Mouse (Mus musculus) spleen, adult 18-20 months (tissue): Measurements from ENCODE around the gene Klf3.

ENCODE experiments used
- DNase-seq, 2 experiments: peaks; one replicate each; pipeline ENCODE4 v3.0.0; 2022; ENCODE audit warnings: mixed read lengths in 2 of 2

Gene Klf3

DNA sequence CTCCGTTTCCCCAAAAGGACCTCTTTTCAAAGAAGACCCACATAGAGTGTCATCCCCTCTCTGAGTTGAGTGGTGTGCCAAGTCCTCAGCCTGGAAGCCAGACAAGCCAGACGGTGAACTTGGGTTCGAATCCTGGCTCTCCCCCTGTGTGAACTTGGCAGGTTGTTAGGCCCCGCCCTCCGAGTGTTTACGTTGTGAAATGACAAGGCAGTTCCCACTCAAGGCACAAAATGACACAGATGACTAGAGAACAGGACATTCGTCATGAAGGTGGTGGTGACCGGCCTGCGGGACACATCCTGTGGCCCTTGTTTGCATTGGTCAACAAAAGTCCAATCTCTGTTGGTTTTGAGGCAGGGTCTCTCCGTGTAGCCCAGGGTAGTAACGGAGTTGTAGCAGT, 6.7 kb downstream of the Klf3 start:
- DNase-seq: no peak

DNA sequence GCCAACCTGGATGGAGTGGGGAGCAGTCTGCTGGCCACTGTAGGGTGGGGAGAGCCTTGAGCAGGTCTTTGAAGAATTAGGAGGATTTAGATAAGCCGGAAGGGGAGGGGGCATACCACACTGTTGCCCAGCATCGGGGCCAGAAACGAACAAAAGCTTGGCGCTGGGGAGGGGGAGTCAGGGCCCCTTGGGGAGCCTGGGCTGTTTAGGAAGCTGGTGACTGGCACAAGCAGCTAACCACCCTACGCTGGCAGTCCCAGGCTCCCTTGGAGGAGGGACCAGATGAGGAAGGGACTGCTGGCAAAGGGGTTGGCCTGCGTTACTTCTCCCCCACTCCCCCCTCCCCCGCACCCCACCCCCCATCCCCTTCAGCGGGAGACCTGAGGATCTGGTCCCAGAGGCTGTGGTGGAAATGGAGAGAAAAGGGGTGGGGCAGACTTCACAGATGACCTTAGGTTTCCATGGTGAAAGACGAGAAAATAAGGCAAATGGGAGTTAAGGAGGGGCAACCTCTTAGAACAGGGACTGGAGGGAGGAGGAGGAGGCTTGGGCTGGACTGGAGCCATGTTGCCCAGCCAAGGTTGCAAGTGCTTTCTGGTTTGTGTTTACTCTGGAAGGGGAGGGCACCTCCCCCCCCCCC, 7.8 kb downstream of the Klf3 start:
- DNase-seq: no peak

DNA sequence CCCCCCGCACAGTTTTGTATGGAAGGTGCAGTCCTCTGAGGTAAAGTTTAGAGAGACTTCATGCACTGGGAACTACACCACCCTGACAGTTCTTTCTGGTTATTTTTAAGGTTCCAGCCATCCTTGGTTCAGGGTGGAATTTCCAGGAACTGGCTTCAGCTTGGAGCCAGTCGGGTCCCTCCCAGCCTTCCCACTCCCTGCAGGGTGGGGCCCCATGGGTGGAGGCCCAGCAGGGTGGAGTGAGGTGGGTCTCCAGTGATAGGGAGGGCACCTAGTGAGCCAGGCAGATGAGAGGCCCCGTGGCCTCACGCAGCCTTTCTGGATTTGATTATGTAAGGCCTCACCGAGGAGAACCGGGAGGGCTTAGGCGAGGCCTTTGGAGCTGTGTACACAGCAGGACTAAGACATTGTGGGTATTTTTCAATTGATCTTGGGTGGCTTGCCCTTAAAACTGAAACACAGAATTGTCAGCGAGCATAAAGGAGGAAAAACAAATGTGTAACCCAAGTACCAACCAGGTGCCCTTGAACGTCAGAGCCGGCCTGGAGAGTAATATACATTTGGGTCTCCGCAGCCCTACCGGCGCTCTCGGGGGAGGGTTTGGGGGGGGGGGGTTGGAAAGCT, 8.4 kb downstream of the Klf3 start:
- DNase-seq: no peak

DNA sequence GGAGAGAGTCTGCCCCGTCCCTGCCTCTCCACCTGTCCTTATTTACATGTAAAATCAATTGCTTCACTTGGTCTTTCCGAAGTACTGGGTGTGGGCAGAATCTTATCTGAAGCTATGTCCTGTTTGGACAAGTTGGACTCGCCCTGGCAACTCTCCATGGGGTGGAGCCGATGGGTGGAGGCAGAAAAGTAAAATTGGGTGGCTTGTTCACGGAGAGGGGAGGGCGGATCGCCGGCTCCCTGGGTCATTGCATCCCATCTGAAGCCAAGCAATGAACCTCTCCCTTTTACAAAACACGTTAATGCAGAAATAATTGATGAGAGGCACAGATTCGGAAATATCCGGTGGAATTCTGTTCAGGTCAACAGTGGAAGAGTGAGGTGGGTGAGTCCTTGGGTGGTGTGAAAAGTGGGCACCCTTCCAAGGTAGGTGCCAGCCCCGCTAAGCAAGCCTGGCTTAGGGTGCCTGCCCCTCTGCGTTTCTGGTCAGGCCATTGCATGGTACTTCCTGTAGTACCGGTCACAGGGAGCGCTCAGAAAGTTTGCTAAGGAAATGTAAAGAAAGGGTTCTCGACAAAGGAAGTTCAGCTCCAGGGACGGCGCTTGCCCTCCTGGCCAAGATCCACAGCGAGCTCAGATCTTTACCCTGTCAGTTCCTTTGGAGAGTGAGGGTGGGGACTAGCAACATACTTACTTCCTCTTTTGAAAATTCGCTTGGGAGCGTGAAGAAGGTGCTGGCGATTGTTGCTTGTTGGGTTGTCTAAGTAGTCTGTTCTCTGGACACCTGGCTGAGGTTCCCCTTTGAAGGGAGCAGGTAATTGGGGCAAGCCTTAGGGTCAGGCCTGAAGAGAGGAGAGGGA, 9.2 kb downstream of the Klf3 start:
- DNase-seq: peak; percentile 51 to 56

DNA sequence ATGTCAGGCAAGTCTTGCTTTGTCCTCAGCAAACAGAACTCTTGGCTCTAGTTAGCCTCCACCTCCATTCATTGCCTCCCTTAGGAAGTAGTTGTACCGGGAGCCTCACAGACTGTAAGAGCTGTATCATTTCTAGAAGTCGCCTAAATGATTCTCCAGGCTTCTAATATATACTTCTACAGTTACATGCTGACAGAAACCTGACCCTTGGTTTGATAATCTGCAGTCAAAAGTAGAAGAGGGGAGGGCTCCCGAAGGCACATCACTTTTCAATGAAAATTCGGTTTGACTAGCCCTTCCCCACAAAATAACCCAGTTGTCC, 9.8 kb downstream of the Klf3 start:
- DNase-seq: no peak

DNA sequence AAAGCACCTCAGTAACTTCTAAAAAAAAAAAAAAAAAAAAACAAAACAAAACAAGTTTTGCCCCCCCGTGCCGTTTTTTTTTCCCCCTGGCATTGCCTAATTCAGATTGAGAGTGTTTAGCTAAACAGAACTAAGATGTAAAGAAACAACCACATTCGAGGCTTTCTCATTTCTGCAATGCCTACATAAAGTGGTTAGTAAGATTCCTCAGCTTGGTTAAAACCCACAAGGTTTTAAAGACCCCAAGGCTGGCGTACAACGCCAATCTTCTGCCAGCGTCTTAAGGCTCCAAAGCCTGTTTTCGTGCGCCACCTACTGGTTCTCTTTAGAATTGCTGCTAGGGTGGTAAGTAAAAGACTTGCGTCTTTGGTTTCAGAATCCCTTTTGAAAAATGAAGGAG, 10.2 kb downstream of the Klf3 start:
- peak; percentile 55 to 82 for DNase-seq

DNA sequence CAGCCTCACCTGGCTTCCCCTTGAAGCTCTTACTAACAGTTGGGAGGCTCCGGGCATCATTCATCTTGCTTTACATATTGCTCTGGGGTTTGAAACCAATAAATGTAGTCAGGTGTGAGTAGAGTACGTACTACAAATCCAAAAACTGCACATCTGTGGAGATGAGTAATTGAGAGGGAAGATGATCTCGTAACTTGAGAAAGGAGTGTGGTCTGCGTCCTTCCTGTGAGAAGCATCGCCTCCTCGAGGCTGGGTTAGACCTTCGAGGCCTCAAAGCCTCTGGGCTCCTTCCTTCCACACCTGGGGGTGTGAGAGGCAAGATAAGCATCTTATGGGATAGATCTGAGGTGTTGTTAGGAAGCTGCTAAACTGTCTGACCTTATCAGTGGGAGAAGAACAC, 11.2 kb downstream of the Klf3 start:
- no peak for DNase-seq

DNA sequence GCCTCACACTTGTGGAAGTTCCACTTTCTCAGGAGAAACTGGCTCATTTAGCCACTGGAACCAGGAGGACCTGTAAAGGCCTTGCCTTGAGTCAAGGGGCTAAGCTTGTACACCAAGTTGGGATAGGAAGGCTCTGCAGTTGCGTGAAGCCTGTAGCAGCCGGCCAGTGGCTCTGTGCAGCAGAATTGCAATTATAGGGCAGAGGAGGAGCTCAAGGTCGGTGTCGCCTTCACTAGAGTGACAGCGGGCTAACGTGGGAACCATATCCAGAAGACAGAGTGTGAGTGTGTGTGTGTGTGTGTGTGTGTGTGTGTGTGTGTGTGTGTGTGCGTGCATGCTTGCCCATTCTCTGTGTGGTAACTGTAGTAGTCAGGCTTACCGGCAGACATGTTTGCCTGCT, 12.4 kb downstream of the Klf3 start:
- DNase-seq: no peak

DNA sequence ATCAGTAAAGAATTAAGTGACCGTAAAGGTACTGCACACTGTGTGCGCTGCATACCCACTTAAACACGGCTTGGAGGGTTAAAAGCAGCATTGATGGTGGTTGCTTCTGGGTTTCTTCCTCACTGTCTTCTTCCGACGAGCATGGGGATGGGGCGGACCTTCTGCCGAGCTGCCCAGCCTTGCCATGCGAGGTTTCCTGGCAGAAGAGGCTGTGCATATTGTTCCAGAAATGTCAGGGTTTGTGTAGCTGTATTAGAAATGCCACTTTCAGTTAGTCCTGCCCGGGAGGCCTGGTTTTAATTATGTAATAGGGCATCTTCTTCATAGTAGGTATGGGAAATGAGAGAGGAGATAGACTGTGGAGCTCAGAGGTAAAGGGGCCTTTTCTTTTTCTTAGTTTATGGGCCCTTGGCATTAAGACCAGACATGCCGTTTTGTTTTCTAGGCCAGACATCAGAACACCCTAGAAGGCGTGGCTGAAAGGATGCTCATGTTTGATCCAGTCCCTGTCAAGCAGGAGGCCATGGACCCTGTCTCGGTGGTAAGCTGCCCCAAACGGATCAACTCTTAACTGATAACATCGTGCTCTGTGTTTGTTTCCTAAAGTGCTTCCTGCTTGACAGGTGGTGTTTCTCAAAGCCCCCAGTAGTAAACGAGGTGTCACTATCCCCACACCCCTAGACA, 13.2 kb downstream of the Klf3 start:
- DNase-seq: no peak

DNA sequence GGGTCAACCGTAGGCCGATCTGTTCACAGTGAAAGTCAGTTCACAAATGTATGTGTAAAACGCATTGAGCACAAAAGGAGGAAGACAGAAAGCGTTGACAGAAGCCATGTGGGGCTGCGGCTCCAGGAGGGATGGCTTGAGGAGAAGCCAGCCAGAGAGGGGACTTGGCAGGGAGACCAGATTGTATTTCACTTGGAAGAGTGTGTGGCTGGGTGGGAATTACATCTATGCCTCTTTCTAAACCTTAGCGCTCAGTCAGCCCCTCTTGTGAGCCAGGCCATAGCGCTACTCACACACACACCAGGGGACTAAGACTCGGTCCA, 13.7 kb downstream of the Klf3 start:
- DNase-seq: no peak

DNA sequence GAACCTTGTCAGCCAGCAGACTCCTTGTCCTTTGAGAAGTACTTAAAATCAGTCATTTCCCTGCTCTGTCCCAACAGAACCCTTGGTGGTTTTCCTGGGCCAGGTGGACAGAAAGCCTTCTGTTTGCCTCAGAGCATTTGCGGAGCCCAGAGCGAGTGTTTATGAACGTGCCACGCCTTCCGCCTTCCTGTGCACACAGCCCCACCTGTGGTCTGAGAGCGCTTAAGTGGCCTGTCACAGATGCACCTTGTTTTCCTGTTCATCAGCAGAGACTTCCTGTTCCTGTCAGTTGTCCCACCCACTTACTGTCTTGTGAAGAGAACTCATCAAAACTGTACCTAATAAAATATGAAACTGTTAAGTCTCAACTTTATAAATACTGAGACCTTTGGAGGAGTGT, 16.2 kb downstream of the Klf3 start:
- peak; percentile 64 to 69 for DNase-seq

DNA sequence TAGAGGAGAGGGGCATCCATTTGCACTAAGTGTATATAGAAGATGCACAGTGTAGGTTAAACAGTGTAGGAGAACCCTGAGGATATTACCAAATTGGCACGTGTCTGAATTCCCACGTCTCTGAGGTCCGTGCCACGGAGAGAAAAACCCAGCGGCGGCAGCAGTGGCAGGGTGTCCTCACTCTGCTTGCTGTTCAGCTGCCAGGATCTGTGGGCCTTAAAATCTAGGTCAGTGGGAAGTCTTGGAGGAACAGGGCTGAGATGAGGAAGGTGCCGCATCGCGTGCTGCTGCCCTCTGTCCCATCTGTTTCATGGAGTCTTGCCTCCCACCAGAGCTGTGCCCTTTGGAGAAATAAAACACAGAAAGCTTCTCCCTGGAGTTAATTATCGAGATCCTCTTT, 16.9 kb downstream of the Klf3 start:
- DNase-seq: no peak

DNA sequence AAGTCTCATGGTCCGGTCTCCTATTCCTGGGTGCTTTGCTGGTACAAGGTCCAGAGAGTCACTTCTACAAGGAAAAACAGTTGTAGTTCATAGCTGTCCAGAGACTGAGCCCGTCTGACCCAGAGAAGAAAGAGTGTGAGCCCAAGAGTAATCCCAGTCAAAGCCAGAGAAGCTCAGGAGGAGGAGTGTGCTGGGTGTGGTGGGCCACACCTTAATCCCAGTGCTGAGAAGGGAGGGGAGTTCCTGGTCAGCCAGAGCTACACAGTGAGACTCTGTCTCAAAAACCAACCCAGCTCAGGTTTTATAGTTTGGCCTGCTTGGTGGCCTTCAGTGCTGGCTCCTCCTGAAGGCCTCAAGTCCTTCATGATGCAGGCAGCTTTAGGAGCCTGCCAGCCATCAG, 18.1 kb downstream of the Klf3 start:
- no peak for DNase-seq

DNA sequence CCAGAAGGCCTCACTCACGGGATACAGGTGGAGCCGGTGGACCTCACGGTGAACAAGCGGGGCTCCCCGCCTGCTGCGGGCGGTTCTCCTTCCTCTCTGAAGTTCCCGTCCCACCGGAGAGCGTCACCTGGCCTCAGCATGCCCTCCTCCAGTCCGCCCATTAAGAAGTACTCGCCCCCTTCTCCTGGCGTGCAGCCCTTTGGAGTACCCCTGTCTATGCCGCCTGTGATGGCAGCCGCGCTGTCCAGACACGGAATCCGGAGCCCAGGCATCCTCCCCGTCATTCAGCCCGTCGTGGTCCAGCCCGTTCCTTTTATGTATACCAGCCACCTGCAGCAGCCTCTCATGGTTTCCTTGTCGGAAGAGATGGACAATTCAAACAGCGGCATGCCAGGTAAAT, 18.8 kb downstream of the Klf3 start:
- DNase-seq: no peak

DNA sequence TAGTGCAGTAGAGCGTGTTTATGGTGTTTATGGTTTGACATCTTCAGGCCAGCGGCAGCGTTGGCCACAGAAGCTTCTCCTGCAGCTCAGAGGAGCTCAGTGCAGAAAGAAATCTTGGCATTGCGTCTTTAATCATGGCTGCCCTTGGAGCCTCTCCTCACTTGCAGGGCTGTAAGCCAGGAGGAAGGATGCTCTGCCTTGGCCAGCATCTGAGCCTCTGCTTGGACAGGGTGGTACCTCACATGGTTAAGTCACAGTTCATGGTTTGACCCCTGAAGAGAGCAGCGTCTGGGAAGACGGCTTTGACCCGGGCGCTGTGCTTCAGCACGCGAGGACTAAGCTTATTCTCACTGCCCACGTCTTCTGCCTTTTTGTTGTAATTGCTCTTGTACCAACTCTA, 20.2 kb downstream of the Klf3 start:
- DNase-seq: no peak

DNA sequence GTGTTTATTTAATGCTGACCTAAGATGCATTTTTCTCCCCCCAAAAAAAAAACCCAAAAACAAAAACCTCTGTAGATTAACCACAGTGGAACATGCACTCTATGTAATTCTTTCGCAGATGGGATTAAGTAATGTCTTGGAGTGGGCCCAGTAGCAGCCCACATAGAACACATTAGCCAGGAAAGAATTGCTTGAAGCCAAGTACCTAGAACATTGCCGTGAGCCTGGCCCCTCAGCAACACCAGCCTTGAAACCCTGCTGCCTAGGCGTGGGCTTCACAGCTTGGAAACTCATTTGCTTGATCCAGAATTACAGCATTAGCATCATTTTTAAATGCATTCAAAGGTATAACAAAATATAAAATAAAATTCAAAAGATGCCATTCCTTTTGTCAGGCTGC, 21.6 kb downstream of the Klf3 start:
- no peak for DNase-seq

DNA sequence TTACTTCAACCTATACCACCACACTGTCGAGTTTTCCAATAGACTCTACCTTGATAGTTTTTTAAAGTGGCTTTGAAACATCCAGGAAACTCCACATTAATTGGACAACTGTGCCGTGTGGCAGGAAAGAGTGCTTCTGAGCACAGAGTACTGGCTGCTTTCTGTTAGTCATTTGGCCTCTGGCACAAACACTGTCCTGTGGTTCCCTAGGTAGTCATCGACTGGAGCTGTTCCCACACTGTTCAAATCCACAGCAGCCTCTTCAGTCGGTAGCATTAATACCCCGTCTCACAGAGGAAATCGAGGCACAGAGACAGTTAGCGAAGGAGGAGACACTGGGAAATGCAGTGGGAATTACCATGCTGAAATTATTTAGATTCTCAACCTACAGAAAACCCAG, 22.3 kb downstream of the Klf3 start:
- DNase-seq: no peak

DNA sequence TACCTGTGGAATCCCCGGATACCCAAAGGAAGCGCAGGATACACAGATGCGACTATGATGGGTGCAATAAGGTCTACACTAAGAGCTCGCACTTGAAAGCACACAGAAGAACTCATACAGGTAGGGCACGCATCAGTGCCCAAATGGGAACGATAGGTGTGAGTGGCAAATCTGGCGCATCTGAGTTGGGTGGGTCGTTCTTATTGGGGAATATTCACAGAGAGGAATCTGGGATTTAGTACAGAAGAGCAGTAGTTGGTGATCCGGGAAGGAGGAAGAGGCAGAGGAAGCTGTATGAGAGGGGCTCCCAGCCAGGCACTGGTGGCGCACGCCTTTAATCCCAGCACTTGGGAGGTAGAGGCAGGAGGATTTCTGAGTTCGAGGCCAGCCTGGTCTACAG, 24.0 kb downstream of the Klf3 start:
- no peak for DNase-seq

DNA sequence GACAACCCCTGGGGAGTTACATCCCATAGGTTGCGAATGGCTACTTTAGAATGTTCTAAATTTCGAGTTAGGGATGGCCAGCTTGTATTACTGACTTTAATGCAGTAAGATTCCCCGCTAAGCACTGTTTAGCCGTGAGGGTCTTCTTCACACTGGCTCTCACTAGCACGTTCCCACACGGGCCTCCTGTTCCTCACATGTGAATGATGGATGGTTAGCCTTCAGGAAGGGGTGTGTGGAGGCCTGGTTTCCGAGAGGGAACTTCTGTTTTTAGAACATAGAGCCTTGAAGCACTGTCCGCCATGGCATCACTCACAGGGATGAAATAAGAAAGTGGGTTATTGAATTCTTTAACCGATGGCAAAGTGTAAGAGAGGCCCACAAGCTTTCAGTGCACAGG, 25.1 kb downstream of the Klf3 start:
- DNase-seq: no peak

DNA sequence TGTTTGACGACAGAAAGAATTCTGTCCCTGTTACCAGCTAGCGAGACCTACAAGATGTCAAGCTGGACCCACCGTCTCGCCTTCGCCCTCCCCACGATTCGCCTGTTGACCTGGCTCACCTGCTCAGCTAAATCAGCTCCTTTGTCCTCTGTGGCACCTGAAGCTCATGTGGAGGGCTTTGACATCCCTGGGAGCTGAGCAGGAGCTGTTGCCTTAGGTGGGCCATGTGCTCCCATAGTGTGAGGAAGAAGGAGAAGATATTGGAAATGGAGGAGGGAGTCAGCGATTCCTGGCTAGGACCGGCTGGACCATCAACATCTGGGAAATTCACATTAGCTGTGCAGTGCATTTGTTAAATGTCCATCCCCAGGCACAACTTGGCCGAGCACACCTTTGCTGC, 26.4 kb downstream of the Klf3 start:
- DNase-seq: no peak

DNA sequence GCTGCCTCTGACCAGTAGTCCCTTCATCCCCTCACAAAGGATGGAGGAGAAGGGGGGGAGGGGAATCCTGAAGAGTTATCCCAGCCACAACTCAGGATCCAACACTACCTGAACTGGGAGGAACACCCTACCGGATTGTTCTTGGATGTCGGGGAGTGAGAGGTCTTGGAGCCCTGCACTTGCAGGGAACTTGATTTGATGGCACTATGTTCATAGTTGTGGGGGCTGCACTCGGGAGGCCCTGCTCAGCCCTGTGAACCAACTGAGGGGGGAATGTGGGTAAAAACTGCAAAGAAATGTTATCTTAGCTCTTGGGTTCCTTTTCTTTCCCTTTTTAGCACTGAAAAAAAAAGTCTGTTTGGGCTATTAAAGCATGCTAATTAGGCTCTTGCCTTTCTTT, 27.6 kb downstream of the Klf3 start:
- no peak for DNase-seq

DNA sequence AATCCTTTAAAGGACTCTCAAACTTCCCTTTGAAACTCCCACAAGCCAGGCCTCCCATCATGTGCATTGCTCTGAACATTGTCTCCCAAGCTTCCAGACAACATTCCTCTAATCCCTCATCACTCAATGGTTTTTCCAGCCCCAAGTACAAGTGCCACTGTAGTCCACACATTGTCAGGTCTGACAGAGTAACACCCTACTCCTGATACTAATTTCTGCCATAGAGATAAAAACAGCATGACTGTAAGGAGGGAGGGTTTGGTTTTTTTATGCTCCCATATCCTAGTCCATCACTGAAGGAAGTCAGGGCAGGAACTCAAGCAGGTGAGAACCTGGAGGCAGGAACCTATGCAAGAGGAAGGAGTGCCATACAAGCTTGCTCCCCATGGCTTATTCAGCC, 30.2 kb downstream of the Klf3 start:
- DNase-seq: no peak

DNA sequence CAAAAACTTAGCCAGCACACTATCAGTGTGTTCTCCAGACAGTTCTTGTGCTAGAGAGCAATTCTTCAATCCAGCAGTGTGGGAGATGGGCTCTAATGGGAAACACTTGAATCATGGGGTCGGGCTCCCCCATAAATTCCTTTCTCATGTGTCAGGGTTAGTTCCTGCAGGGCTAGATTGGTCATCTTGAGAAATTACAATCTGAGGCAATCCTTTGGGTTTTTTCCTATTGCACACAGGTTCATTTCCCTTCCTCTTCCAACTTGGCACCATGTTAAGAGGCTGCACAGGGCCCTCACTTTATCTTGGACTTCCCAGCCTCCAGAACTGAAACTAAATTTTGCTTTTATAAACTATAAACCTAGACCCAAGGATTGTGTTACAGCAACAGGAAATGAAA, 31.0 kb downstream of the Klf3 start:
- no peak for DNase-seq

DNA sequence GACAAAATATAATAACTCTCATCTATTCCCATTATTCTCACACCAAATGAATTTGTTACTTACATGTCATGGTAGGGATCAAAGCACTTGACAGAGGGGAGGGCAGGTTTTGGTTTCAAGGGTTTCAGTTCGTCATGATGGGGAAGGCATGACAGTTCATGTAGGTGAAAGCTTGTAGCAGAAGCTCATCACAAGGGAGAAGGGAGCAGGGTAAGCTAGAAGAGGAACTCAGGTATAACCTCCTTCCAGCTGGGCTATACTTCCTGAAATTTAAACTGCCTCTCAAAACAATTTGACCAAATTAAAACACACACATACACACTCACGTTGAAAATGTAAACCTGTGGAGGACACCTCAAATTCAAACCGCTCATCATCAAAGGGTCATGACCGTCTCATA, 32.1 kb downstream of the Klf3 start:
- no peak for DNase-seq
